Mouse (Mus musculus) C2C12 (cell line): ENCODE measurements at regions not wholly inside any gene's neighbourhood (a gene's known extent, or its start where the extent isn't known, plus 50 kb on each side); places are given as distances from the start of the nearest gene placed in this dataset.

Experiments used
- CEBPB ChIP-seq: IDR thresholded peaks from one replicate; pipeline ENCODE4 v1.6.1; 2011; ENCODE audit warnings: low read depth, mild to moderate bottlenecking, control low read depth, moderate library complexity
- CTCF ChIP-seq: IDR thresholded peaks from one replicate; pipeline ENCODE4 v1.5.1; 2011; ENCODE audit not compliant: control insufficient read depth, insufficient read depth, insufficient read length
- MAX ChIP-seq: IDR thresholded peaks from one replicate; pipeline ENCODE4 v1.6.1; 2011; ENCODE audit warnings: mild to moderate bottlenecking, control low read depth
- MYOD1 ChIP-seq: IDR thresholded peaks from one replicate; pipeline ENCODE4 v1.6.1; 2011; ENCODE audit warnings: low read depth; ENCODE audit not compliant: control insufficient read depth, insufficient read length
- MYOG ChIP-seq: IDR thresholded peaks from one replicate; pipeline ENCODE4 v1.6.1; 2011; ENCODE audit not compliant: control insufficient read depth, insufficient read length; ENCODE audit errors: extremely low read depth

DNA sequence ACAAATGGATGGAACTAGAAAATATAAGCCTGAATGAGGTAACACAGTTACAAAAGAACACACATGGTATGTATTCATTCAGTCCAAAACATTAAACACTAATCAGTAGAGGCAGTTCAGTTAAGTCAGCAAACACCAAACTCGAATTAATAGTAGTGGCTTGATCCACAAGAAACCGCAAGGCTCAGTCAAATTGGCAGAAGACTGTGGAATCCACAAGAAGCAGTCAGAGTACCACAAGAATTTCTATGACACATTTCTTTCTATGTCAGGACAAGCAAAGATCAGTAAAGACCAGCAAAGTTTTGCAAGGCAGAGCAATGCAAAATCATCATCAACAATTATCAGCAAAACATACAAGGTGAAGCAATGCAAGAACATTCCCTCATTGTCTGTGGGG is 1373.9 kb upstream of the Zeb2 start:
- TF ChIP-seq CTCF, result no peak
- TF ChIP-seq MAX, result no peak
- TF ChIP-seq MYOD1, result no peak
- no peak for TF ChIP-seq MYOG
- TF ChIP-seq CEBPB, result no peak
